Mouse (Mus musculus): ENCODE measurements around the gene Hhat.

The Hhat gene

GRCm38 (mm10) chr1:192762946-192763933 lies 7.8 kb downstream of the Hhat start:
- TF ChIP-seq GATA4 (IDR thresholded peaks at IDR 0.05; ENCODE audit: insufficient replicate concordance, low read length) = no peak

- TF ChIP-seq GATA4 (IDR thresholded peaks at IDR 0.05; ENCODE audit: insufficient replicate concordance, low read length) = no peak
Observed at GRCm38 (mm10) chr1:192756674-192757073, 14.3 kb downstream of the Hhat start.

GRCm38 (mm10) chr1:192755685-192756606 lies 15.1 kb downstream of the Hhat start:
- TF ChIP-seq GATA4 (IDR thresholded peaks at IDR 0.05; ENCODE audit: insufficient replicate concordance, low read length) = no peak

- TF ChIP-seq GATA4 (IDR thresholded peaks at IDR 0.05; ENCODE audit: insufficient replicate concordance, low read length) = no peak
Observed at GRCm38 (mm10) chr1:192755246-192755645, 15.8 kb downstream of the Hhat start.

GRCm38 (mm10) chr1:192754268-192754667 lies 16.8 kb downstream of the Hhat start:
- no peak for TF ChIP-seq GATA4 (IDR thresholded peaks at IDR 0.05; ENCODE audit: insufficient replicate concordance, low read length)

GRCm38 (mm10) chr1:192752659-192753601 lies 18.1 kb downstream of the Hhat start:
- TF ChIP-seq GATA4 (IDR thresholded peaks at IDR 0.05; ENCODE audit: insufficient replicate concordance, low read length) = no peak

- no peak for TF ChIP-seq GATA4 (IDR thresholded peaks at IDR 0.05; ENCODE audit: insufficient replicate concordance, low read length)
Observed at GRCm38 (mm10) chr1:192750042-192750437, 21.0 kb downstream of the Hhat start.

- no peak for TF ChIP-seq GATA4 (IDR thresholded peaks at IDR 0.05; ENCODE audit: insufficient replicate concordance, low read length)
Observed at GRCm38 (mm10) chr1:192749270-192750041, 21.6 kb downstream of the Hhat start.

GRCm38 (mm10) chr1:192746201-192746600 lies 24.8 kb downstream of the Hhat start:
- TF ChIP-seq GATA4 (IDR thresholded peaks at IDR 0.05; ENCODE audit: insufficient replicate concordance, low read length) = no peak

GRCm38 (mm10) chr1:192745240-192746101 lies 25.6 kb downstream of the Hhat start:
- no peak for TF ChIP-seq GATA4 (IDR thresholded peaks at IDR 0.05; ENCODE audit: insufficient replicate concordance, low read length)

- no peak for TF ChIP-seq GATA4 (IDR thresholded peaks at IDR 0.05; ENCODE audit: insufficient replicate concordance, low read length)
Observed at GRCm38 (mm10) chr1:192744880-192745239, 26.2 kb downstream of the Hhat start.

GRCm38 (mm10) chr1:192742394-192743251 lies 28.4 kb downstream of the Hhat start:
- no peak for TF ChIP-seq GATA4 (IDR thresholded peaks at IDR 0.05; ENCODE audit: insufficient replicate concordance, low read length)

All from liver, adult (tissue).